Mouse (Mus musculus): ENCODE results near the gene Suclg2. TPM values are rescaled to one million over a fixed set of nuclear protein-coding genes. Genes with fewer than 3 reads are reported as not detected.

Gene Suclg2
- polyA plus RNA-seq, 1 experiment, result 126 TPM

- WGBS, result 38% methylated on average over 4 of the region's 4 CpGs
- no peaks in the 10 kb centered on the region for H3K36me3 ChIP-seq (ENCODE audit: control insufficient read depth, insufficient read depth, low read length)
- no peaks in the 10 kb centered on the region for H3K27me3 ChIP-seq (replicated peaks; ENCODE audit: control insufficient read depth, insufficient read depth, low read length)
- no peak for DNase-seq
- no peak overlapping the region for H3K4me3 ChIP-seq (ENCODE audit: insufficient read depth, low read depth, low read length)
- peak overlapping the region; percentile 75 for H3K27ac ChIP-seq (ENCODE audit: insufficient read depth, low read depth, low read length)
- no peak for TF ChIP-seq POLR2A (IDR thresholded peaks at IDR 0.05; ENCODE audit: low read depth, low read length)
- TF ChIP-seq CTCF (conservative IDR thresholded peaks at IDR 0.05; ENCODE audit: insufficient read depth, insufficient read length, low read depth, low read length), result no peak
- peaks cover 69% of the 10 kb centered on the region for H3K4me1 ChIP-seq (ENCODE audit: control insufficient read depth, insufficient read depth, low read length)
Observed at GRCm38 (mm10) chr6:95712081-95712480, 6.5 kb downstream of the Suclg2 start.

GRCm38 (mm10) chr6:95711671-95712070, 6.9 kb downstream of the Suclg2 start:
- 35% methylated on average over 3 of the region's 3 CpGs for WGBS
- Histone ChIP-seq H3K27ac (ENCODE audit: insufficient read depth, low read depth, low read length) (peak overlapping the region; percentile 71), H3K4me1 (ENCODE audit: control insufficient read depth, insufficient read depth, low read length) (peaks cover 66% of the 10 kb centered on the region), H3K27me3 (replicated peaks; ENCODE audit: control insufficient read depth, insufficient read depth, low read length) (no peaks in the 10 kb centered on the region), H3K36me3 (ENCODE audit: control insufficient read depth, insufficient read depth, low read length) (no peaks in the 10 kb centered on the region), H3K4me3 (ENCODE audit: insufficient read depth, low read depth, low read length) (no peak overlapping the region)
- DNase-seq, result peak; percentile 92
- TF ChIP-seq POLR2A (IDR thresholded peaks at IDR 0.05; ENCODE audit: low read depth, low read length) (no peak), CTCF (conservative IDR thresholded peaks at IDR 0.05; ENCODE audit: insufficient read depth, insufficient read length, low read depth, low read length) (no peak)

GRCm38 (mm10) chr6:95710886-95711285, 7.7 kb downstream of the Suclg2 start:
- Histone ChIP-seq H3K27ac (ENCODE audit: insufficient read depth, low read depth, low read length) (peak overlapping the region; percentile 4; the same call in 1 of the 2 replicates), H3K4me3 (ENCODE audit: insufficient read depth, low read depth, low read length) (no peak overlapping the region), H3K4me1 (ENCODE audit: control insufficient read depth, insufficient read depth, low read length) (peaks cover 67% of the 10 kb centered on the region), H3K36me3 (ENCODE audit: control insufficient read depth, insufficient read depth, low read length) (no peaks in the 10 kb centered on the region), H3K27me3 (replicated peaks; ENCODE audit: control insufficient read depth, insufficient read depth, low read length) (no peaks in the 10 kb centered on the region)
- TF ChIP-seq CTCF (conservative IDR thresholded peaks at IDR 0.05; ENCODE audit: insufficient read depth, insufficient read length, low read depth, low read length) (no peak), POLR2A (IDR thresholded peaks at IDR 0.05; ENCODE audit: low read depth, low read length) (no peak)
- no peak for DNase-seq
- 81% methylated on average over 6 of the region's 6 CpGs for WGBS

- Histone ChIP-seq H3K4me3 (ENCODE audit: insufficient read depth, low read depth, low read length) (no peak overlapping the region), H3K36me3 (ENCODE audit: control insufficient read depth, insufficient read depth, low read length) (no peaks in the 10 kb centered on the region), H3K27me3 (replicated peaks; ENCODE audit: control insufficient read depth, insufficient read depth, low read length) (no peaks in the 10 kb centered on the region), H3K4me1 (ENCODE audit: control insufficient read depth, insufficient read depth, low read length) (peaks cover 65% of the 10 kb centered on the region), H3K27ac (ENCODE audit: insufficient read depth, low read depth, low read length) (peak overlapping the region; percentile 28; the same call in 1 of the 2 replicates)
- 36% methylated on average over 4 of the region's 4 CpGs for WGBS
- TF ChIP-seq POLR2A (IDR thresholded peaks at IDR 0.05; ENCODE audit: low read depth, low read length) (no peak), CTCF (conservative IDR thresholded peaks at IDR 0.05; ENCODE audit: insufficient read depth, insufficient read length, low read depth, low read length) (no peak)
- peak; percentile 26 for DNase-seq
Observed at GRCm38 (mm10) chr6:95709531-95709930, 9.1 kb downstream of the Suclg2 start.

GRCm38 (mm10) chr6:95709106-95709505, 9.5 kb downstream of the Suclg2 start:
- WGBS, result 66% methylated on average over 5 of the region's 5 CpGs
- H3K27ac ChIP-seq (ENCODE audit: insufficient read depth, low read depth, low read length), result no peak overlapping the region
- H3K4me3 ChIP-seq (ENCODE audit: insufficient read depth, low read depth, low read length), result no peak overlapping the region
- peaks cover 65% of the 10 kb centered on the region for H3K4me1 ChIP-seq (ENCODE audit: control insufficient read depth, insufficient read depth, low read length)
- H3K27me3 ChIP-seq (replicated peaks; ENCODE audit: control insufficient read depth, insufficient read depth, low read length), result no peaks in the 10 kb centered on the region
- H3K36me3 ChIP-seq (ENCODE audit: control insufficient read depth, insufficient read depth, low read length), result no peaks in the 10 kb centered on the region
- peak; percentile 58 for DNase-seq
- TF ChIP-seq CTCF (conservative IDR thresholded peaks at IDR 0.05; ENCODE audit: insufficient read depth, insufficient read length, low read depth, low read length) (no peak), POLR2A (IDR thresholded peaks at IDR 0.05; ENCODE audit: low read depth, low read length) (no peak)

- WGBS, result 34% methylated on average over 4 of the region's 4 CpGs
- no peak overlapping the region for H3K27ac ChIP-seq (ENCODE audit: insufficient read depth, low read depth, low read length)
Observed at GRCm38 (mm10) chr6:95704626-95705025, 14.0 kb downstream of the Suclg2 start.

GRCm38 (mm10) chr6:95702200-95702599, 16.4 kb downstream of the Suclg2 start:
- peak; percentile 54 for DNase-seq
- WGBS, result 22% methylated on average over 9 of the region's 9 CpGs
- H3K27ac ChIP-seq (ENCODE audit: insufficient read depth, low read depth, low read length), result no peak overlapping the region

More at GRCm38 (mm10) chr6:95704626-95705025, 14.0 kb downstream of the Suclg2 start:
- no peak for TF ChIP-seq POLR2A (IDR thresholded peaks at IDR 0.05; ENCODE audit: low read depth, low read length)
- TF ChIP-seq CTCF (conservative IDR thresholded peaks at IDR 0.05; ENCODE audit: insufficient read depth, insufficient read length, low read depth, low read length), result no peak
- Histone ChIP-seq H3K36me3 (ENCODE audit: control insufficient read depth, insufficient read depth, low read length) (no peaks in the 10 kb centered on the region), H3K4me3 (ENCODE audit: insufficient read depth, low read depth, low read length) (no peak overlapping the region), H3K4me1 (ENCODE audit: control insufficient read depth, insufficient read depth, low read length) (peaks cover 40% of the 10 kb centered on the region), H3K27me3 (replicated peaks; ENCODE audit: control insufficient read depth, insufficient read depth, low read length) (no peaks in the 10 kb centered on the region)
- peak; percentile 66 for DNase-seq

More at GRCm38 (mm10) chr6:95702200-95702599, 16.4 kb downstream of the Suclg2 start:
- TF ChIP-seq CTCF (conservative IDR thresholded peaks at IDR 0.05; ENCODE audit: insufficient read depth, insufficient read length, low read depth, low read length) (no peak), POLR2A (IDR thresholded peaks at IDR 0.05; ENCODE audit: low read depth, low read length) (no peak)
- H3K4me1 ChIP-seq (ENCODE audit: control insufficient read depth, insufficient read depth, low read length), result peaks cover 26% of the 10 kb centered on the region
- H3K36me3 ChIP-seq (ENCODE audit: control insufficient read depth, insufficient read depth, low read length), result no peaks in the 10 kb centered on the region
- H3K4me3 ChIP-seq (ENCODE audit: insufficient read depth, low read depth, low read length), result no peak overlapping the region
- no peaks in the 10 kb centered on the region for H3K27me3 ChIP-seq (replicated peaks; ENCODE audit: control insufficient read depth, insufficient read depth, low read length)

Data from kidney, adult 2 months (tissue).